Mouse (Mus musculus) gastrocnemius, adult 2 months (tissue): ENCODE measurements around the gene Hmces. TPM values are rescaled to one million over a fixed set of nuclear protein-coding genes. Genes with fewer than 3 reads are reported as not detected.
"Not testable (repeated sequence)": the region's sequence is repeated elsewhere in the genome, so short reads cannot be mapped to it uniquely, and the experiment has no call there.

Experiments
- DNase-seq: peaks from one replicate; pipeline ENCODE4 v3.0.0; 2022
- H3K27ac ChIP-seq: fragments of 200-600 bp; 2 replicates; pipeline ENCODE4 v1.8.1; 2022; ENCODE audit warnings: mild to moderate bottlenecking
- H3K4me3 ChIP-seq: fragments of 200-600 bp; 2 replicates; pipeline ENCODE4 v1.8.1; 2022; ENCODE audit warnings: mild to moderate bottlenecking, moderate library complexity
- CTCF ChIP-seq: fragments of 200-600 bp; IDR thresholded peaks from 2 replicates; pipeline ENCODE4 v1.8.1; 2022; ENCODE audit warnings: antibody characterized with exemption, mild to moderate bottlenecking, moderate library complexity
- intact Hi-C: fragments of 180-260 bp; cut with DNase I; formaldehyde crosslinking; loops from one replicate; pipeline ENCODE4 v1.15.1; 2025
- microRNA-seq: library from miRNA; unstranded; fragments of <30 nt; microRNA quantifications from one replicate; pipeline ENCODE4 v1.2.0, GENCODE M21; 2021
- total RNA-seq, 2 experiments: library from RNA; stranded (reverse); gene quantifications; 2 replicates each; pipeline ENCODE4 v1.2.3; 2021

The Hmces gene
- total RNA-seq, 2 experiments from 2014 or later, result 5.9 to 6.4 TPM

DNA sequence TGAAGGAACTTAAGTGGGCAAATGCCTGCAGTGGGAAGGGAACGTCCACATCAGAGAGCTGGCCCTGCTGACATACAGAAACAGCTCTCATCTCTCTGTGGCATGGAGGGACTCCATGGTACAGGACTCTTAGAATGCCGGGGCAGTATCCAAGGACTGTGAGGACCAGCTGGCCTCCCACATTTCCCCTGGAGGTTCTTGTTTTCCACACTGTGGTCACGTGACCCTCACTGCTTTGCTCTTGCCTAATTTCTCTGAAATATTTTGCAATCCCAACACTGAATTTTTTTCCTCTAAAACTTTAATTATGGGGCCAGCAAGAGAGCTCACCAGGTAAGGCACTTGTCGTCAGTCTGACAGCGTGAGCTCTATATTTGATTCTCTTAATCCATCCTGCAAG is 21.3 kb downstream of the Hmces start:
- Histone ChIP-seq H3K4me3 (no peak overlapping the region), H3K27ac (no peak overlapping the region)
- TF ChIP-seq CTCF, result no peak
- intact Hi-C loops, result no loop called here
- DNase-seq, result peak; percentile 46

DNA sequence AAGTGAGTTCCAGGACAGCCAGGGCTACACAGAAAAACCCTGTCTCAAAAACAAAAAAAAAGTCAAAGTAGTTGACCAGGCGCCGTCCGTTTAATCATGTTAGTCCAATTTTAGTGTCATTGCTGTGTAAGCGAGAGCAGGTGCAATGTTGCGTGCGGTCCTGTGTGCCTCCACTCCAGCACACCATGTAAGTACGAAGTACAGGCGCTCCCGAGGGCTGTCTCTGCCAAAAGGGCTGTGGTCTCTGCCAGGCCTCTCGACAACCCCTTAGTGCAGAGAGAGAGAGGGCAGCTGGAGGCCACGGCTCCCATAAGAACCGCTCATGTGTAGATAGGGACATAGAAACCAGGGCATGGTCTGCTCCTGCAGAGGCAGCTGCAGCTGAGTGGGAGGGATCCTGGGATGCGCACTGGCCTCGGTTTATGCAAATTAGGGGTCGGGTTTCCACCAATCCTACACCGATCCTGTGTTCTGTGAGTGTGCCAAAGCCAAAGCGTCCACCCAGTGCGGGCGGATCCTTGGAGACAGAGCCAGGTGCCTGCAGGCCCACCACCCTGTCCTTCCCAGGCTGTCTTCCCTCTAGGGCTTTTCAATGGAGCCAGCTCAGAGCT is 23.5 kb downstream of the Hmces start:
- H3K27ac ChIP-seq, result no peak overlapping the region
- intact Hi-C loops, result no loop called here
- no peak for DNase-seq
- TF ChIP-seq CTCF, result no peak
- no peak overlapping the region for H3K4me3 ChIP-seq

DNA sequence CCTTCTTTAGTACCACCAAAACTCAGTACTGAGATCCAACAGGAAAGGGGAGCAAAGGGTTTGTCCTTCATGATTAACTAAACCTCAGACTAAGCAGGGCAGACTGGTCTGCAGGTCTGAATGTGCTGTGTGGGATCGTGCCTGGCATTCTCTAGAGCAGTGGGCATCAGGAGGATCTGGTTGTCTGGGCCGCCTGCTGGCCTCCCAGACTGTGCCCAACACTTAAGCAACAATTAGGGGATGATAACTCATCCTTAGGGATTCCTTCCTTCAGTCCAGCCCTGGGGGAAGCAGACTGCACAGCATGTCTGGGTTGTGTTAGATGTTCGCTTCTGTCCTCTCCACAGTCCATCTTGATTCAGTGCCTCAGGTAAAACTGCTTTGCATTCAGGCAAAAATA is 25.2 kb downstream of the Hmces start:
- H3K27ac ChIP-seq, result no peak overlapping the region
- intact Hi-C loops, result no loop called here
- no peak overlapping the region for H3K4me3 ChIP-seq
- DNase-seq, result no peak
- no peak for TF ChIP-seq CTCF

DNA sequence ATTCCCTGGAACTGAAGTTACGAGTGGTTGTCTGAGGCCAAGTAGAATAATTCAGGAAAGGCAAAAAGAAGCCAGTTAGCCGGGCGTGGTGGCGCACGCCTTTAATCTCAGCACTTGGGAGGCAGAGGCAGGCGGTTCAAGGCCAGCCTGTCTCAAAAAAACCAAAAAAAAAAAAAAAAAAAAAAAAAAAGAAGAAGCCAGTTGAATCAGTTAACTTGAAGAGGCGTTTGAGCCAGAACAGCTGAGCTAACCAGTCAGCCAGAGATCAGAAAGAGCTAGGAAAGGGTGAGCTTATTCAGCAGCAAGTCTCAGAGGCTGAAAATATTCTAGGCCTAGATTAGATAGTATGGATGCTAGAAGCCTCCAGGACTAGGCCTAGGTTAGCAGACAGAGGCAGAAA is 28.4 kb downstream of the Hmces start:
- intact Hi-C loops, result no loop called here
- TF ChIP-seq CTCF, result no peak
- DNase-seq, result no peak
- H3K27ac ChIP-seq, result no peak overlapping the region
- H3K4me3 ChIP-seq, result no peak overlapping the region

DNA sequence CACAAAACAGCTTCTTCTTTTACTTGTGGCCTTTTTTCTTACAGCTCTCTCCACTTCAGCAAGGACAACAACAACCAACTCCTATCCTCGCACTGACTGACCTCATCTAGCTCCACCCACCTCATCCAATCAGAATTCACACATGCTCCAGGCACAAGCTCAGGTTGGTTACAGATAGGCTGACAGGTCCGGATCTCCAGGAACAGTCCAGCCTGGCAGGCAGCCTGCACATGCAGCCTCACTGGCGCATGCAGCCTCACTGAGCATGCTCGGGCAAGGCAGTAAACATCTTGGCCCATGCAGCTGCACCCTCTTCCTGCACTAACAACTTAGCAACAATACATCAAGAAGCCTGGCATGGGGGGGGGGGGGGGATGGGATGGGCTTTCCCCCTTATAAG is 48.7 kb downstream of the Hmces start:
- intact Hi-C loops, H3K4me3 ChIP-seq, DNase-seq, H3K27ac ChIP-seq: not testable (repeated sequence)

DNA sequence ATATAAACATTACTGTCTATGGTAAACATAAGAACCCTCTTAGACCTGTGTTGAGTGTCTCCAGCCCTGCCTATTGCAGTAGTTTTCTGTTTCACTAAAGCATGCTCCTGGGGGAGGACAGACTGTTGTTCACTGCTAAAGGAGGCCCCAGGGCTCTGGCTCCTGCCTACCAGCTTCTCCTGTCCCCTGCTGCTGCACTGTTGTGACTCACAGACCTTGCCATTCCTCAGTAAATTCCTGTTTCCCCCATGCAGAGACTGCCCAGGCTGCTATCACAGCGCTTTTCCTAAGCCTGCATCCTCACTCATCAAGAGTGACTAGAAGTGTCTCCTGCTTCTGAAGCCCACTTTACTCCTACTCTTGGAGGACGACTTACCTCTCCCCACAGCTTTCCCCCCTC is 56.3 kb downstream of the Hmces start:
- Histone ChIP-seq H3K4me3 (no peak overlapping the region), H3K27ac (no peak overlapping the region)
- intact Hi-C loops, result no loop called here
- no peak for DNase-seq
- TF ChIP-seq CTCF, result no peak

DNA sequence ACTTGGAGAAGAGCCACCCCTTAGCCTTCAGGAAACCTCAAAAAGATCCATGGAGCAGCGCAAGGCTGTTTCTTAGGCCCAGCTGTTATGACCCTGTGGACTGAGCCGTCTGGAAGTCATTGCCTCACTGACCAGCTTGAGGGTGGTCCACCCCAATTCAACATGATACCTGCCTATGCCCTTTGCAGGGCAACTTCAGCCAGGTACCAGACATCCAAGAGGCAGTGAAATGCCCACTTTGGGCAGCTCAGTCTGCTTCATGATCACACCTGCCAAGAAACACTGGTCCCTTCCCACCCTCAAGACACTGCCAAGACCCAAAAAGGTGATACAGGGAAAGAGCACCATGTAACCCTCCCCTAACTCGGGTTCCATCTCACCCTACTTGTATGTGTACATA is 66.0 kb downstream of the Hmces start:
- DNase-seq, result no peak
- intact Hi-C loops, result no loop called here
- no peak for TF ChIP-seq CTCF
- Histone ChIP-seq H3K27ac (no peak overlapping the region), H3K4me3 (no peak overlapping the region)

DNA sequence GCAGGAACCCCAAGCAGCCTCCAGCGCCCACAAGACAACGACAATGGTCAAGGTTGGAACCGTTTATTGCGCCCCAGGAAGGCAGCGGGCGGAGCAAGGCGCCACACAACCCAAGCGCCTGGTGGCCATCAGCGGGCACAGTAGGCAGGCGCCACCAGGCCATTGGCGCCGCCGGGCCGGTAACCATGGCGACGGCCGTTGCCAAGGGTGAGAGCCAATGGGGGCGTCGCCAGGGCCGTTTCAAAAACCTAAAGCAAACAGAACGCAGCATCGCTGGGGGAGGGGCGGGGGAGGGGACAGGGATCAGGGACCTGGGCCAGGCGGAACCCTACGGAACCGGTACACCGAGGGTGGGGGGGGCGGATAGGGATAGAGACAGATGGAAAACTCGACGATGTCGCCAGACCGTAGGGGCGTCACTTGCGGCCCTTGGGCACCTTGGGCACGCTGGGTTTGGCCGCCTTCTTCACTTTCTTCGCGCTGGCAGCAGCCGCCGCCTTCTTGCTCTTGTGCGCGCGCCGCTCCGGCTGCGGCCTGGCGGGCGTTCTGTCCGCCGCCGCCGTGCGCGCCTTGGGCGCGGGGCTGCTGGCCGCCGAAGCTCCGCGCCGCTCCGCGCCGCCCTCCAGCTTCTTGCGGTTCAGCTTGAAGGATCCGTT is 66.8 kb downstream of the Hmces start:
- peak; percentile 50 for DNase-seq
- no peak for TF ChIP-seq CTCF
- intact Hi-C loops, result no loop called here
- Histone ChIP-seq H3K4me3 (peak overlapping the region; percentile 79), H3K27ac (no peak overlapping the region; the same call in 1 of the 2 replicates)

DNA sequence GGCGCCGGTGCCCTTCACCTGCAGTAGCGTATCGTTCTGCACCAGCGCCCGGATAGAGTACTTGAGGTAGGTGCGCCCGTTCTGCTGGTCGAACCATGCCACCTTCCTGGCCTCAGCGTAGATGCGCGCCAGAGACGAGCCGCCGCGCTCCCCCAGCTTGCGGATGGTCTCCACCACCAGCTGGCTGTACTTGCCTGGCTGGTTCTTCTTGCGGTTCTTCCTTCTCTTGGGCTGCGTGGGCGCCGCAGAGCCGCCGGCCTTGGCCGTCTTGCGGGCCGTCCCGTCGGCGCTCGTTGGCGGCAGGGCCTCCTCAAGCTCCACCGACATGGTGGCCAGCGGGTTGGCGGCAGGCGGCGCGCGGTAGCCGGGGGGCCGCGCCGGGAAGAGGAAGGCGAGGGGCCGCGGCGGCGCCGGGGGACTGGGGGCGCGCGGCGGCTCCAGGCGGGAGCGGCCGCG is 67.3 kb downstream of the Hmces start:
- no peak for TF ChIP-seq CTCF
- DNase-seq, result peak; percentile 32
- Histone ChIP-seq H3K4me3 (peak overlapping the region; percentile 79), H3K27ac (peak overlapping the region; percentile 24; the same call in 1 of the 2 replicates)
- intact Hi-C loops, result no loop called here

DNA sequence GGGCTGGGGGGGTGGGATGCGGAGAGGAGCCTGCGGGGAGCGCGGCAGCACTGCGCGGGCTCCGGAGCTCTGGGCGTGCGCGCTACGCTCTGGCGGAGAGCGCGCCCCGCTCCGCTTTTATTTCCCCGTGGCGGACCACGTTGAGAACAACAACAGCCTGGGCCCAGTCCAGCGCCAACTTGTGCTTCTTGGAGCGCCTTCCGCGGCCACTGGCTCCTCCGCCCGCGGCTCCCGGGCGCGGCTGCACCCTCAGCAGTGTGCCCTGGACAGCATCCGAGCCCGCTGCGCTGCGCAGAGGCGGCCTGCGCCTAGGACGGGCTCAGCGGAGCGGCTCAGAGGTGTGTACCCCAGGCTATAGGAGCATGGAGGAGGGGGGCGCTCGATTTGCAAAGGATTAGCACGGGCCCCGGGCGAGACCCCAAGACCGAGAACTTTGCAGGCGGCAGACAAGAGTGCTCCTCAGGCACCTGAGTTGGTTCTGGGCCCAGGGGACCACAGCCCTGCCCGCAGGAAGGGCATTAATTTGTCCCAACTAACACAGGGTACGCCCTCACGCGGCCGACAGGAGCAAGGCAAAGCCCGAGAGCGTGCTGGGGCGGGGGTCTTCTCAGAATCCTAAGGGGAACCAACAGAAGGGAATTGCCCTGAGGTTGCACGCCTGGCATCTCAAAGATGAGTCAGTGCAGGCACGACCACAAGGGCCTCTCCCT is 68.0 kb downstream of the Hmces start, which contains the start of gene H1fx:
TSS of gene H1fx (minus strand) at position 91 of the 710 bp plus-strand sequence.
- Histone ChIP-seq H3K4me3 (peak within 1 kb of the TSS; percentile 79), H3K27ac (peak within 1 kb of the TSS; percentile 24; the same call in 1 of the 2 replicates)
- TF ChIP-seq CTCF, result no peak; the same call in 1 of the 2 replicates
- peak; percentile 79 for DNase-seq
- intact Hi-C loops, result no loop called here

DNA sequence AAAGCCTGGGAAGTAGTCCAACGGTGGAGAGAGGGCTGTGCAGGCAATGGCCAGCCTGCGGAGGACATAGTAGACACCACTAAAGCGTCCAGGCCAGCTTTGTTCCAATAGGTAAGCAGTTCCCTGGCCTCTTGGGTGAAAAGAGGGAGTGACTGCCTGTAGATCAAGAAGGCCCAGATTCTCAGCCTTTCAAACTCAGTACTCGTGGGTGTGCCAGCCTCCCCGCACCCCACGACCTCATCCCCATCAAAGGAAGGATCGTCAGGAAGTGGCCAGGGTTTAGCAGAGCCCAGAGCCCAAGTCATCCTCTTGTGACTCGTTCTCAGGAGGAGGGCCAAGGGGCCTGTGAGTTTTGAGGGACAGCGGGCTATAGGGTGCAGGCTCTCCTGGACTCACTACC is 68.8 kb downstream of the Hmces start:
- intact Hi-C loops, result no loop called here
- no peak overlapping the region for H3K27ac ChIP-seq
- H3K4me3 ChIP-seq, result no peak overlapping the region
- no peak for TF ChIP-seq CTCF
- DNase-seq, result no peak

Small RNAs within 50 kb of the gene (microRNA-seq; reads per million reads assigned to microRNA genes)
- gene Gm47286, result not detected

Other genes starting within 250 kb of the Hmces start
- 1 to 10 TPM; 2.0 to 2.7 TPM for gene Aplf, start 241.7 kb upstream of the Hmces start, total RNA-seq
- gene Efcc1, start 183.1 kb upstream of the Hmces start, total RNA-seq, result under 1 TPM; 0.70 to 0.82 TPM
- gene Gp9, start 135.9 kb upstream of the Hmces start, total RNA-seq, result not detected
- gene Rab43, start 101.8 kb upstream of the Hmces start, total RNA-seq, result 1 to 10 TPM; 3.9 to 4.9 TPM
- 1 to 10 TPM in 1 of 2 experiments, under 1 TPM in 1; 0.45 to 1.7 TPM for gene Gm45140, start 78.1 kb upstream of the Hmces start, total RNA-seq
- gene Isy1, start 75.1 kb upstream of the Hmces start, total RNA-seq, result 10 to 100 TPM; 17.7 to 21.1 TPM
- gene Cnbp, start 62.8 kb upstream of the Hmces start, total RNA-seq, result 100 to 1,000 TPM; 475 to 511 TPM
- 10 to 100 TPM; 29.2 to 34.4 TPM for gene Copg1, start 26.1 kb upstream of the Hmces start, total RNA-seq
- 1 to 10 TPM in 1 of 2 experiments, under 1 TPM in 1; 0.99 to 1.6 TPM for gene H1fx, start 67.7 kb downstream of the Hmces start, total RNA-seq
- gene Rab7, start 131.3 kb downstream of the Hmces start, total RNA-seq, result 100 to 1,000 TPM; 320 to 401 TPM
- 10 to 100 TPM; 75.9 to 83.2 TPM for gene Rpn1, start 170.5 kb downstream of the Hmces start, total RNA-seq